Mouse (Mus musculus) limb, embryonic 14.5 days (tissue): ENCODE measurements around the gene Arl2bp. TPM values are rescaled to one million over a fixed set of nuclear protein-coding genes. Genes with fewer than 3 reads are reported as not detected.

ENCODE experiments used
- ATAC-seq: fragments of 200-750 bp; cut with Nextera tagmentation; 2 replicates; pipeline ENCODE4 v1.8.0; 2017; ENCODE audit warnings: low read depth, moderate number of reproducible peaks, moderate TSS enrichment; ENCODE audit not compliant: low FRiP score
- DNase-seq: peaks from one replicate; pipeline ENCODE4 v3.0.0-alpha.2; 2015; ENCODE audit warnings: low spot score
- H3K27ac ChIP-seq: fragments of 300-500 bp; sonication (generic); replicated peaks from 2 replicates; pipeline ENCODE4 v1.5.1; 2014; ENCODE audit warnings: low read depth, mild to moderate bottlenecking, low read length, moderate library complexity, mixed read lengths
- H3K27me3 ChIP-seq: fragments of 300-500 bp; sonication (generic); 2 replicates; pipeline ENCODE4 v1.6.1; 2014; ENCODE audit warnings: low read length, mixed read lengths; ENCODE audit not compliant: control insufficient read depth, insufficient read depth
- H3K36me3 ChIP-seq: fragments of 300-500 bp; sonication (generic); 2 replicates; pipeline ENCODE4 v1.6.1; 2014; ENCODE audit warnings: mild to moderate bottlenecking, low read length, moderate library complexity, mixed read lengths; ENCODE audit not compliant: control insufficient read depth, insufficient read depth
- H3K4me1 ChIP-seq: fragments of 300-500 bp; sonication (generic); 2 replicates; pipeline ENCODE4 v1.6.1; 2014; ENCODE audit warnings: antibody characterized with exemption, low read length, mixed read lengths; ENCODE audit not compliant: control insufficient read depth, insufficient read depth
- H3K4me2 ChIP-seq: fragments of 300-500 bp; sonication (generic); replicated peaks from 2 replicates; pipeline ENCODE4 v1.6.1; 2014; ENCODE audit warnings: low read depth, mild to moderate bottlenecking, low read length, moderate library complexity; ENCODE audit not compliant: severe bottlenecking
- H3K4me3 ChIP-seq: fragments of 300-500 bp; sonication (generic); replicated peaks from 2 replicates; pipeline ENCODE4 v1.5.1; 2014; ENCODE audit warnings: low read length
- H3K9ac ChIP-seq: fragments of 300-500 bp; sonication (generic); 2 replicates; pipeline ENCODE4 v1.6.1; 2014; ENCODE audit warnings: mild to moderate bottlenecking, low read depth, low read length, moderate library complexity; ENCODE audit not compliant: severe bottlenecking
- H3K9me3 ChIP-seq: fragments of 300-500 bp; sonication (generic); 2 replicates; pipeline ENCODE4 v1.6.1; 2016; ENCODE audit warnings: low read length; ENCODE audit not compliant: control insufficient read depth
- POLR2A ChIP-seq: fragments of 200-500 bp; IDR thresholded peaks from 2 replicates; pipeline ENCODE4 v1.8.0; 2012; ENCODE audit warnings: inconsistent platforms, mild to moderate bottlenecking, moderate library complexity, borderline replicate concordance; ENCODE audit not compliant: insufficient read depth, insufficient read length; ENCODE audit errors: extremely low read depth
- WGBS: fragments of 180-500 bp; shearing (Covaris S2); extraction: QIAGEN DNeasy Blood & Tissue Kit; methylation state at CpG from one replicate; pipeline ENCODE4 v1.1.7; 2014; 5-methylcytosine and 5-hydroxymethylcytosine counted together
- polyA plus RNA-seq, 2 experiments: library from polyadenylated mRNA; depleted of rRNA in 1 of 2; stranded (reverse) in 1 of 2; unstranded in 1 of 2; fragments of >200 nt; fragmentation: Nextera tagmentation in 1 of 2; extraction: Ambion mirVana in 1 of 2; gene quantifications; 2 replicates each; pipeline versions ENCODE4 v1.2.1 to v1.2.3; 2012 to 2014

The Arl2bp gene
- polyA plus RNA-seq, 2 experiments = 54.0 to 111 TPM

DNA sequence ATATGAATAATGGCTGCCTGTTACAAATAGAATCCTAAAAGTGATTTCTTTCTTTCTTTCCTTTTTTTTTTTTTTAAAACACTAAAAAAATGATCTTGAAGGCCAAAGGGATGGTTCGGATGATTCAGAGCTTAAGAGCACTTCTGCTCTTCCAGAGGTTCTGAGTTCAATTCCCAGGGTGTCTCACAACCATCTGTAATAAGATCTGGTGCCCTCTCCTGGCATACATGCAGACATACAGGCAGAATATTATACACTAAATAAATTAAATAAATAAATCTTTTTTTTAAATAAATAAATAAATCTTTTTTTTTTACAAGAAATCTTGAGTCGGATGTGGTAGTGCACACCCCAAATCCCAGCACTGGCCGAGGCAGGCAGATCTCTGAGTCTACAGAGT is 24.5 kb upstream of the Arl2bp start:
- Histone ChIP-seq H3K9me3 (no peaks in the 10 kb centered on the region), H3K36me3 (peaks cover 88% of the 10 kb centered on the region), H3K4me2 (no peak overlapping the region), H3K9ac (no peak overlapping the region), H3K27me3 (no peaks in the 10 kb centered on the region), H3K27ac (no peak overlapping the region), H3K4me3 (no peak overlapping the region), H3K4me1 (no peaks in the 10 kb centered on the region)
- WGBS = 93% methylated on average over 3 of the region's 3 CpGs
- TF ChIP-seq POLR2A = no peak
- ATAC-seq = no peak
- no peak for DNase-seq

DNA sequence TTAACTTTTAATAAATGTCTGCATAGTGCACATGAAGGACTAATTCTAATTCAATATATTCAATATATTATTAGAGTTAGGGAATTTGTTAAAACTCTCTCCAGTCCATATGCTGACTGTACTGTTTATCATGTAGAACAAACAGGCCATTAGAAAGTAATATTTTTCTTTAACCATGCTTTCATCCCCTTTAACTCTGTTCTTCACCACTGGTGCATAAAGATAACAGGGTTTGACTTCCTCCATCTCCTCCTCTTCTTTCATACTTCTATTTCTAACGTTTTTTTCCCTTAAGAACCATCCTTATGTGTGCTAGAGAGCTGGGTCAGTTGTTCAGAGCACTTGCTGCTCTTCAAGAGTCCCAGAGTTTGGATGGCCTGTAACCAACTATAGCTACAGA is 21.2 kb upstream of the Arl2bp start:
- Histone ChIP-seq H3K9ac (no peak overlapping the region), H3K9me3 (no peaks in the 10 kb centered on the region), H3K4me3 (no peak overlapping the region), H3K4me1 (no peaks in the 10 kb centered on the region), H3K27ac (no peak overlapping the region), H3K36me3 (peaks cover 84% of the 10 kb centered on the region), H3K4me2 (no peak overlapping the region), H3K27me3 (no peaks in the 10 kb centered on the region)
- DNase-seq (no peak), ATAC-seq (no peak)
- WGBS = 59% methylated on average over 1 of the region's 1 CpGs
- no peak for TF ChIP-seq POLR2A

DNA sequence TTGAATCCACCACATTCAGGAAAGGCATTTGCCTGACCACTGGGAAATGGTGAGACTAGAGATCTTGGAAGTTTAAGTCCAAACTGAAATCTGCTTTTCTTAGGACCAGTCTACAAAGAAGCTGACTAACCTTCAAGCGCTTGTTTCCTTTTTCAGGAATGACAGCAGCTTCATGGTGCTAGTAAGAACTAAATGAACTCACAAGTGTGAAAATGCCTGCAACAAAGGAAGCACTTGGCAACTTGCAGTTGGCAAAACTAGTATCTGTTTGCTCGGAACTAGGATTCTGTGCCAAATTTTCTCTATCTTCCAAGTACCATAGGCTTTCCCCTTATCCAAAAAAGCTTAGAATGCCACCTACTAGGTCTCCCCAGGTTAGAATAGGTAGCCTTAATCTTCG is 20.2 kb upstream of the Arl2bp start:
- no peak for TF ChIP-seq POLR2A
- Histone ChIP-seq H3K9ac (no peak overlapping the region), H3K4me3 (no peak overlapping the region), H3K9me3 (no peaks in the 10 kb centered on the region), H3K4me1 (no peaks in the 10 kb centered on the region), H3K4me2 (no peak overlapping the region), H3K27ac (no peak overlapping the region), H3K27me3 (no peaks in the 10 kb centered on the region), H3K36me3 (peaks cover 81% of the 10 kb centered on the region)
- no peak for DNase-seq
- 91% methylated on average over 3 of the region's 3 CpGs for WGBS
- ATAC-seq = no peak

DNA sequence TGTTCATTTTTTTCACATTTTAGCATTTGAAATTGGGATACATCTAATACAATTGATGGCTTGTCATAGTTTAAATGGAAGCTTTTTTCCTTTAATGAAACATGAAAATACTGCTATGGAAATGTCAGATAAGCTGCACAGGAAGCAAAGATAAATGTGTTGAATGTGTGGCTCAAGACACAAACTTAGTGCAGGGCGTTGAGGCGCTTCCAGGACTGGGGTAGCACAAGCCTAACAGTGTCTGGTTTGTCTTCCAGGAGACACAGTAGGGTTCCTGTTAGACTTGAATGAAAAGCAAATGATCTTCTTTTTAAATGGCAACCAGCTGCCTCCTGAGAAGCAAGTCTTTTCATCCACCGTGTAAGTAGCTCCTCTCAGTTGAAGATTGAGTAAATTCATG is 16.9 kb upstream of the Arl2bp start:
- H3K27ac ChIP-seq = no peak overlapping the region
- 71% methylated on average over 3 of the region's 3 CpGs for WGBS
- H3K4me1 ChIP-seq = no peaks in the 10 kb centered on the region
- no peaks in the 10 kb centered on the region for H3K27me3 ChIP-seq
- H3K36me3 ChIP-seq = peaks cover 85% of the 10 kb centered on the region
- H3K9me3 ChIP-seq = no peaks in the 10 kb centered on the region
- TF ChIP-seq POLR2A = no peak
- no peak overlapping the region for H3K4me2 ChIP-seq
- no peak overlapping the region for H3K9ac ChIP-seq
- H3K4me3 ChIP-seq = no peak overlapping the region
- DNase-seq (no peak), ATAC-seq (no peak)

DNA sequence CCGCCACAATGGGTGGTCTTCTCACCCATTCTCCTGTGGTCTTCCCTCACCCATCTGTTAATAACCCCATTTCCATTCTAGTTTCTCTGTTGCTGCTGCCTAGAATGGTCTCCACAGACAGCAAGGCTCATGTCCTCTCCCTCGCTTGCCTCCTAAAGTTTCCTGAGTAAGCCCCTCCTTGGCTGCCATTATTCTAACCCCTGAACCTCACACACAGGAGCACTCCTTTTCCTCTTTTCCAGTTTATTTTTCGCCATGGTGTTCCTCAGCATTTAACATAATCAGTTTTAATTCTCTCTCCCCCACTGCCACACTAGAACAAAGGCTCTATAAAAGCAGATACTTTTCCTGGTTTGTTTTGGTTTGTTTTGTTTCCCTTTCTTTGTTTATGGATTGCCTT is 13.4 kb upstream of the Arl2bp start:
- H3K9me3 ChIP-seq = no peaks in the 10 kb centered on the region
- H3K9ac ChIP-seq = no peak overlapping the region
- H3K4me3 ChIP-seq = no peak overlapping the region
- H3K27me3 ChIP-seq = no peaks in the 10 kb centered on the region
- H3K4me1 ChIP-seq = no peaks in the 10 kb centered on the region
- TF ChIP-seq POLR2A = no peak
- H3K4me2 ChIP-seq = no peak overlapping the region
- 94% methylated on average over 3 of the region's 3 CpGs for WGBS
- no peak for ATAC-seq
- peaks cover 73% of the 10 kb centered on the region for H3K36me3 ChIP-seq
- DNase-seq = no peak
- no peak overlapping the region for H3K27ac ChIP-seq

DNA sequence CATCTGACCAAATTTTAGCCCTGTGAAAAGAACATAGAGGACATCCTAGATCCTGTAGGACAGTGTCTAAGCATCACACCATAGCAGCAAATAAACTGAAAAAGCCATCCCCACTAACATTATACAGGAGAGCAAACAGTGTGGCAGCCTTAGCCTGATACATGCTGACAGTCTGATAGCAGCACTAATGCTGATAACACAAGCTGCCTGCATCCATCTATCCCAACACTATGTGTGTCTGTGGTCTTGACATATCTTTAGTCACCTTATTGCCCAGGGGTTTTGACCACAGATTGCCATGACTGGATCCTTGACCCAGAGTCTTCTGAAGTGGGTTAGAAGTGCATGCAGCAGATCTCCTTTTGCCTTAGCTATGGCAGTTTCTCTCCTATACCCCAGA is 11.4 kb upstream of the Arl2bp start:
- Histone ChIP-seq H3K27ac (no peak overlapping the region), H3K27me3 (no peaks in the 10 kb centered on the region), H3K9ac (no peak overlapping the region), H3K4me2 (no peak overlapping the region), H3K4me1 (no peaks in the 10 kb centered on the region), H3K4me3 (no peak overlapping the region), H3K9me3 (no peaks in the 10 kb centered on the region), H3K36me3 (peaks cover 70% of the 10 kb centered on the region)
- DNase-seq = no peak
- ATAC-seq = no peak
- no peak for TF ChIP-seq POLR2A
